In the genomic region with DNA sequence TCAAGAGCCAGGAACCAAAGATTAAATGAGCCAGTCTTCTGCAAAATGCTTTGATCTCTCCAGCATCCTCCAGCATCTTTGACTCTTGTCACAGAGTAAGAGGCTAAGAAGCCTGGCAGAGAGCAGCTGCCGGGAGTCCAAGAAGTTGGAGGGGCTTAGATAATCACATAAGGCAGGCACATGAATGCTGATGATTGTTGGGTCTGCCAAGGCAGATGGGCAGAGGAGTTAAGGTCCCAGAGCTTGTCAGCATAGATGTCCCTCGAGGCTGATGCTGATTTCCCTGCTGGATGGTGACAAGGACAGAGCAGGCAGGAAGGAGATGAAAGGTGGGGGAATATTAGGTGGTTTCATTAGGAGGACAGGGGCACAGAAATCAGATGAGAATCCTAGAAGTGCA, we compare ENCODE assay signal across 30 mouse cellular contexts.
DNase-seq lines count a peak whose midpoint lies in the region; ATAC-seq lines count a peak whose summit lies in the region.
"Had no signal": no experiment of that assay in that cellular context is flagged by ENCODE, and none has a peak within 500 bp of the region (broad histone marks: within the 10 kb centered on the region; RNA-seq: fewer than 3 reads in every experiment).

No protein-coding gene starts in this region.

- 44% methylated on average over 2 of the region's 2 CpGs for WGBS in hindbrain, embryonic 16.5 days
- WGBS in hindbrain, embryonic 13.5 days, result 38% methylated on average over 2 of the region's 2 CpGs

- H3K4me2 ChIP-seq in hindbrain, embryonic 16.5 days (ENCODE audit: low read length), result no peak overlapping the region
- no peak overlapping the region for H3K4me2 ChIP-seq in hindbrain, embryonic 13.5 days
- H3K4me2 ChIP-seq: embryonic facial prominence, embryonic 12.5 days; embryonic facial prominence, embryonic 15.5 days; heart, embryonic 12.5 days; heart, embryonic 15.5 days; hindbrain, embryonic 15.5 days had no signal

- no peaks in the 10 kb centered on the region for H3K36me3 ChIP-seq in hindbrain, embryonic 16.5 days (ENCODE audit: control insufficient read depth, insufficient read depth, low read length)
- H3K36me3 ChIP-seq in hindbrain, embryonic 13.5 days, result no peaks in the 10 kb centered on the region
- H3K36me3 ChIP-seq: embryonic facial prominence, embryonic 12.5 days; embryonic facial prominence, embryonic 15.5 days; G1E; heart, embryonic 12.5 days; heart, embryonic 15.5 days; hindbrain, embryonic 10.5 days; hindbrain, embryonic 15.5 days had no signal

- no peak overlapping the region for H3K4me3 ChIP-seq in hindbrain, embryonic 16.5 days (ENCODE audit: low read length)
- H3K4me3 ChIP-seq in hindbrain, embryonic 13.5 days, result no peak overlapping the region
- H3K4me3 ChIP-seq: embryonic facial prominence, embryonic 12.5 days; embryonic facial prominence, embryonic 15.5 days; gastrocnemius, adult 2 months; heart, embryonic 12.5 days; heart, embryonic 15.5 days; hindbrain, embryonic 10.5 days; hindbrain, embryonic 15.5 days had no signal

- no peak overlapping the region for H3K9ac ChIP-seq in hindbrain, embryonic 16.5 days (ENCODE audit: low read depth, low read length)
- H3K9ac ChIP-seq in hindbrain, embryonic 13.5 days, result no peak overlapping the region
- H3K9ac ChIP-seq: embryonic facial prominence, embryonic 12.5 days; embryonic facial prominence, embryonic 15.5 days; forebrain, postnatal 0 days; heart, embryonic 12.5 days; heart, embryonic 15.5 days; hindbrain, embryonic 15.5 days had no signal

- H3K27ac ChIP-seq in hindbrain, embryonic 16.5 days (ENCODE audit: low read depth, low read length), result no peak overlapping the region; the same call in 1 of the 2 replicates
- no peak overlapping the region for H3K27ac ChIP-seq in hindbrain, embryonic 13.5 days
- H3K27ac ChIP-seq: embryonic facial prominence, embryonic 12.5 days; embryonic facial prominence, embryonic 15.5 days; gastrocnemius, adult 2 months; heart, embryonic 15.5 days; hindbrain, embryonic 10.5 days; hindbrain, embryonic 15.5 days had no signal

- no peaks in the 10 kb centered on the region for H3K9me3 ChIP-seq in hindbrain, embryonic 16.5 days (ENCODE audit: control insufficient read depth, low read length)
- no peaks in the 10 kb centered on the region for H3K9me3 ChIP-seq in hindbrain, embryonic 13.5 days
- H3K9me3 ChIP-seq: embryonic facial prominence, embryonic 12.5 days; embryonic facial prominence, embryonic 15.5 days; heart, embryonic 12.5 days; heart, embryonic 15.5 days; hindbrain, embryonic 10.5 days had no signal

- peak; percentile 42 to 45 for DNase-seq in cerebellum, postnatal 14 days
- no peak for DNase-seq in cerebellum, adult 8-10 months
- DNase-seq in left cerebral cortex, postnatal 4 days, result peak; percentile 69
- DNase-seq in left cerebral cortex, postnatal 14 days (ENCODE audit: low spot score in 2 of 2), result no peak
- peak; percentile 53 for DNase-seq in retina, postnatal 1 day
- no peak for DNase-seq in retina, embryonic 14.5 days (ENCODE audit: low spot score)
- DNase-seq: adrenal gland, postnatal 10 days; adrenal gland, postnatal 36 days; B cell, adult 2 months; cerebellum, adult 18-20 months; cerebellum, postnatal 25 days; forebrain, postnatal 0 days; gastrocnemius, adult 2 months; gastrocnemius, postnatal 14 days; heart, postnatal 10 days; heart, postnatal 36 days; kidney, adult 11 months had no signal

- H3K27me3 ChIP-seq in hindbrain, embryonic 16.5 days (replicated peaks; ENCODE audit: control insufficient read depth, insufficient read depth, low read length), result no peaks in the 10 kb centered on the region
- H3K27me3 ChIP-seq in hindbrain, embryonic 13.5 days, result 0 out of 2 replicates have a peak, but pooled peaks cover 3% of the 10 kb centered on the region
- H3K27me3 ChIP-seq: CH12.LX; embryonic facial prominence, embryonic 15.5 days; heart, embryonic 12.5 days; heart, embryonic 15.5 days; hindbrain, embryonic 15.5 days had no signal

- intact Hi-C loops in left cerebral cortex, postnatal 4 days (cut with DNase I), result no loop called here
- intact Hi-C loops in left cerebral cortex, postnatal 14 days (cut with DNase I), result loop anchor here (2.0 to 5.0 kb wide), 3 partner anchors 70 to 180 kb away; no protein-coding TSS in a partner anchor

- H3K4me1 ChIP-seq in hindbrain, embryonic 16.5 days (ENCODE audit: control insufficient read depth, insufficient read depth, low read depth, low read length), result no peaks in the 10 kb centered on the region; the same call in 1 of the 2 replicates
- 0 out of 2 replicates have a peak, but pooled peaks cover 5% of the 10 kb centered on the region for H3K4me1 ChIP-seq in hindbrain, embryonic 13.5 days (replicated peaks)
- H3K4me1 ChIP-seq: embryonic facial prominence, embryonic 12.5 days; embryonic facial prominence, embryonic 15.5 days; heart, embryonic 12.5 days; heart, embryonic 15.5 days; hindbrain, embryonic 10.5 days; hindbrain, embryonic 15.5 days had no signal

- ATAC-seq in hindbrain, embryonic 16.5 days, result peak; percentile 27; the same call in 1 of the 2 replicates
- no peak for ATAC-seq in hindbrain, embryonic 13.5 days (ENCODE audit: low FRiP score)
- ATAC-seq: forebrain, embryonic 14.5 days; forebrain, postnatal 0 days; inflammation-experienced regulatory T-cells, adult 6 months; Patski had no signal

Comparison
In these comparisons a context has a peak if more than half of its experiments do, and no peak if none do; other contexts are left out.
1. DNase-seq: peak in cerebellum, postnatal 14 days (2 of 2), left cerebral cortex, postnatal 4 days (single experiment) and retina, postnatal 1 day (single experiment); none in cerebellum, adult 8-10 months (single experiment), left cerebral cortex, postnatal 14 days (0 of 2) and retina, embryonic 14.5 days (single experiment).